In the genomic region with DNA sequence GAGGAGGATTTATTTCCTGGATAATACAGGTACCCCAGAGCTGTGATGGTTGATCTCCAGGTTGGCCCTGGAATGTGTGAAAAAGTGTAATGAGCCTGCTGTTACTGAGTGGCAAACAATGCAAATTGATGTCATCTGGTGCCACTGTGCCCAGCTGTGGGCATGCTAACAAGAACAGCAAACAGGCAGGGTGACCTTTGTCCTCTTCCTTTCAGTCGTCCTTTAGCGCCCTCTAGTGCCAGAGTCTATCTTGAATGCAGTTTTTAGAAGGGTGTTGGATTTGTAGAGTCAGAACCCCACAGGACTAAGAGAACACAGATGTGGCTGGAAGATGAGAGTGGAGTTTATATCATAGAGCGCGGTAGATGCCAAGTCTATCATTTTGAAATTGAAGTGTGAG, we compare ENCODE assay signal across 7 mouse cellular contexts.
DNase-seq lines count a peak whose midpoint lies in the region; ATAC-seq and TF ChIP-seq lines count a peak whose summit lies in the region.

No protein-coding gene starts in this region.

- no peak overlapping the region for H3K27ac ChIP-seq in liver, adult 2 months (replicated peaks; ENCODE audit: insufficient read depth, low read depth, low read length)
- no peak overlapping the region for H3K27ac ChIP-seq in liver, embryonic 11.5 days (ENCODE audit: low read depth, low read length)

- TF ChIP-seq POLR2A in liver, adult 2 months (IDR thresholded peaks at IDR 0.05; ENCODE audit: extremely low read depth, insufficient read depth, low read length): no peak

- H3K4me1 ChIP-seq in liver, adult 2 months (ENCODE audit: control insufficient read depth, insufficient read depth, low read length): no peaks in the 10 kb centered on the region
- H3K4me1 ChIP-seq in liver, embryonic 11.5 days (replicated peaks; ENCODE audit: control insufficient read depth, insufficient read depth, low read length): no peaks in the 10 kb centered on the region

- WGBS in liver, adult 2 months: 28% methylated on average over 4 of the region's 4 CpGs
- WGBS in liver, embryonic 11.5 days: 26% methylated on average over 4 of the region's 4 CpGs

- TF ChIP-seq CTCF in liver, adult 2 months (IDR thresholded peaks at IDR 0.05; ENCODE audit: low read depth, low read length): peak; percentile 61

- H3K9me3 ChIP-seq in liver, embryonic 11.5 days (ENCODE audit: control insufficient read depth, low read length): no peaks in the 10 kb centered on the region

- H3K9ac ChIP-seq in liver, adult 2 months (ENCODE audit: low read depth, low read length): no peak overlapping the region
- no peak overlapping the region for H3K9ac ChIP-seq in liver, embryonic 11.5 days (ENCODE audit: low read depth, low read length)

- intact Hi-C loops in left cerebral cortex, postnatal 25 days (cut with DNase I): no loop called here

- ATAC-seq in liver, embryonic 11.5 days (replicated peaks; ENCODE audit: low FRiP score): no peak

- DNase-seq in liver, adult 2 months (ENCODE audit: extremely low read depth, low read depth, low spot score): peak; percentile 81
- DNase-seq in liver, embryonic 11.5 days (ENCODE audit: low spot score): no peak
- DNase-seq in MEL-GATA-1-ER (ENCODE audit: extremely low read depth, low read depth): peak; percentile 12
- peak; percentile 46 for DNase-seq in c-Kit-positive CD71-negative TER-119-negative erythroid progenitor cells, embryonic 14.5 days (ENCODE audit: low read depth)
- peak; percentile 37 for DNase-seq in induced T-regulatory cell, adult 2 months (ENCODE audit: low read depth)
- peak; percentile 14 to 36 for DNase-seq in left cerebral cortex, postnatal 25 days (ENCODE audit: low spot score in 2 of 2)
- DNase-seq in right cerebral cortex, postnatal 4 days: peak; percentile 25

- H3K27me3 ChIP-seq in liver, adult 2 months (ENCODE audit: control insufficient read depth, insufficient read depth, low read length): no peaks in the 10 kb centered on the region
- no peaks in the 10 kb centered on the region for H3K27me3 ChIP-seq in liver, embryonic 11.5 days (replicated peaks; ENCODE audit: control insufficient read depth, insufficient read depth, low read length)

- H3K79me2 ChIP-seq in liver, adult 2 months (ENCODE audit: control insufficient read depth, insufficient read depth, low read length): no peaks in the 10 kb centered on the region

- H3K4me3 ChIP-seq in liver, adult 2 months (ENCODE audit: insufficient read depth, low read depth, low read length): no peak overlapping the region
- H3K4me3 ChIP-seq in liver, embryonic 11.5 days (ENCODE audit: low read depth, low read length): no peak overlapping the region

- H3K36me3 ChIP-seq in liver, adult 2 months (ENCODE audit: control insufficient read depth, insufficient read depth, low read length): no peaks in the 10 kb centered on the region
- H3K36me3 ChIP-seq in liver, embryonic 11.5 days (ENCODE audit: control insufficient read depth, insufficient read depth, low read length): no peaks in the 10 kb centered on the region

- no peak overlapping the region for H3K4me2 ChIP-seq in liver, embryonic 11.5 days
